Comparison of ENCODE assay signal across 24 mouse cellular contexts in the genomic region with DNA sequence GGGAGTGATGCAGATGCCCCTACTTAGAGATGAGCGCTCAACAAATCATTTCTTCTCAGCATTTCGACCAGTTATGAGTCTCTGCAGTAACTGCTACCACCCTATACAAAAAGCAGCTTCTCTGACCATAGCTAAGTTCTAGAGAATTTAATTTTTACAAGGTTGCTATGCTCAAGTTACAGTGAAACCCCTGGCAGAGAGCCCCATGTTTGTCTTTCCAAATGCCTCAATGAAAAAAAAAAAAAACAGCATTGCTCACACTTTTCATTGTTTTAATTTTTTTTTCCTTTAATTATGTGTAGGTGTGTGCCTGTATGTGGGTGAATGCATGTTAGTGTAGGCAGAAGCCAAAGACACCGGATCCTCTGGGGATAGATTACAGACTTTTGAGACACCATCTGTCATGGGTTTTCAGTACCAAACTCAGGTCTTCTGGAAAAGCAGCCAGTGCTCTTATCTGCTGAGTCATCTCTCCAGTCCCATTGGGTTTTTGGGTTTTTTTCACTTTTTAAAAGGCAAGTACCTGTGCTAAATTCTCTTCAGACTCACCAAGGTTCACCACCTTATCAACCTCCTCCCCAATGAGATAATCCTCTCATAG. TPM values are rescaled to one million over a fixed set of nuclear protein-coding genes. Genes with fewer than 3 reads are reported as not detected.
A peak's percentile ranks its signal among the peaks of the same experiment; 100 is the strongest.
DNase-seq lines count a peak whose midpoint lies in the region; ATAC-seq lines count a peak whose summit lies in the region.
"Had no signal": no experiment of that assay in that cellular context is flagged by ENCODE, and none has a peak within 500 bp of the region (broad histone marks: within the 10 kb centered on the region; RNA-seq: fewer than 3 reads in every experiment).

No protein-coding gene starts in this region.

- no peak overlapping the region for H3K27ac ChIP-seq in forebrain, embryonic 12.5 days
- H3K27ac ChIP-seq in liver, embryonic 11.5 days (ENCODE audit: low read depth, low read length), result no peak overlapping the region
- H3K27ac ChIP-seq: embryonic facial prominence, embryonic 15.5 days; heart, adult 2 months; hindbrain, embryonic 12.5 days; kidney, embryonic 15.5 days; limb, embryonic 15.5 days; liver, embryonic 15.5 days; macrophage; midbrain, embryonic 15.5 days; neural tube, embryonic 13.5 days had no signal

- peak; percentile 24 for DNase-seq in layer of hippocampus, adult 9-11 months
- DNase-seq in layer of hippocampus, postnatal 14 days (ENCODE audit: low spot score in 2 of 2), result no peak
- peak; percentile 72 for DNase-seq in NIH3T3 (ENCODE audit: low read depth)
- peak; percentile 56 for DNase-seq in cerebellum, adult 9-11 months
- peak; percentile 61 for DNase-seq in telencephalon, adult 2 months (ENCODE audit: low read depth, low spot score)
- DNase-seq in left cerebral cortex, adult 9 months (ENCODE audit: low spot score in 2 of 2), result no peak
- DNase-seq in liver, embryonic 11.5 days (ENCODE audit: low spot score), result no peak
- DNase-seq: adrenal gland, postnatal 36 days; gastrocnemius, postnatal 36 days; heart, adult 2 months; kidney, postnatal 36 days; left cerebral cortex, postnatal 4 days had no signal

- 93% methylated on average over 3 of the region's 3 CpGs for WGBS in forebrain, embryonic 12.5 days
- 89% methylated on average over 3 of the region's 3 CpGs for WGBS in liver, embryonic 11.5 days

- no peak overlapping the region for H3K4me3 ChIP-seq in forebrain, embryonic 12.5 days (replicated peaks)
- no peak overlapping the region for H3K4me3 ChIP-seq in liver, embryonic 11.5 days (ENCODE audit: low read depth, low read length)
- H3K4me3 ChIP-seq: embryonic facial prominence, embryonic 15.5 days; heart, adult 2 months; hindbrain, embryonic 12.5 days; kidney, embryonic 15.5 days; limb, embryonic 15.5 days; liver, embryonic 15.5 days; midbrain, embryonic 15.5 days; myocyte; neural tube, embryonic 13.5 days had no signal

- H3K9me3 ChIP-seq in forebrain, embryonic 12.5 days, result no peaks in the 10 kb centered on the region
- H3K9me3 ChIP-seq in liver, embryonic 11.5 days (ENCODE audit: control insufficient read depth, low read length), result no peaks in the 10 kb centered on the region
- H3K9me3 ChIP-seq: embryonic facial prominence, embryonic 15.5 days; hindbrain, embryonic 12.5 days; kidney, embryonic 15.5 days; limb, embryonic 15.5 days; liver, embryonic 15.5 days; midbrain, embryonic 15.5 days; neural tube, embryonic 13.5 days had no signal

- no peak overlapping the region for H3K4me2 ChIP-seq in forebrain, embryonic 12.5 days
- no peak overlapping the region for H3K4me2 ChIP-seq in liver, embryonic 11.5 days
- H3K4me2 ChIP-seq: embryonic facial prominence, embryonic 15.5 days; hindbrain, embryonic 12.5 days; kidney, embryonic 15.5 days; limb, embryonic 15.5 days; liver, embryonic 15.5 days; midbrain, embryonic 15.5 days; neural tube, embryonic 13.5 days had no signal

- no peak for ATAC-seq in forebrain, embryonic 12.5 days (ENCODE audit: low FRiP score)
- ATAC-seq in liver, embryonic 11.5 days (replicated peaks; ENCODE audit: low FRiP score), result no peak
- ATAC-seq: forebrain, embryonic 16.5 days; intestine, postnatal 0 days; midbrain, embryonic 15.5 days had no signal

- no peaks in the 10 kb centered on the region for H3K4me1 ChIP-seq in forebrain, embryonic 12.5 days
- peaks cover 2% of the 10 kb centered on the region; the same call in 1 of the 2 replicates for H3K4me1 ChIP-seq in liver, embryonic 11.5 days (replicated peaks; ENCODE audit: control insufficient read depth, insufficient read depth, low read length)
- H3K4me1 ChIP-seq: embryonic facial prominence, embryonic 15.5 days; hindbrain, embryonic 12.5 days; kidney, embryonic 15.5 days; limb, embryonic 15.5 days; midbrain, embryonic 15.5 days; neural tube, embryonic 13.5 days had no signal

- H3K27me3 ChIP-seq in forebrain, embryonic 12.5 days, result no peaks in the 10 kb centered on the region
- H3K27me3 ChIP-seq in liver, embryonic 11.5 days (replicated peaks; ENCODE audit: control insufficient read depth, insufficient read depth, low read length), result no peaks in the 10 kb centered on the region
- H3K27me3 ChIP-seq: embryonic facial prominence, embryonic 15.5 days; hindbrain, embryonic 12.5 days; kidney, embryonic 15.5 days; limb, embryonic 15.5 days; liver, embryonic 15.5 days; midbrain, embryonic 15.5 days; neural tube, embryonic 13.5 days had no signal

- no peak overlapping the region for H3K9ac ChIP-seq in forebrain, embryonic 12.5 days
- no peak overlapping the region for H3K9ac ChIP-seq in liver, embryonic 11.5 days (ENCODE audit: low read depth, low read length)
- H3K9ac ChIP-seq: embryonic facial prominence, embryonic 15.5 days; hindbrain, embryonic 12.5 days; kidney, embryonic 15.5 days; limb, embryonic 15.5 days; liver, embryonic 15.5 days; midbrain, embryonic 15.5 days; neural tube, embryonic 13.5 days had no signal

- H3K36me3 ChIP-seq in forebrain, embryonic 12.5 days (replicated peaks), result peaks cover 47% of the 10 kb centered on the region
- H3K36me3 ChIP-seq in liver, embryonic 11.5 days (ENCODE audit: control insufficient read depth, insufficient read depth, low read length), result peaks cover 9% of the 10 kb centered on the region
- H3K36me3 ChIP-seq: liver, embryonic 15.5 days had no signal

RNA-seq across cellular contexts. Expression of a gene that starts 23.3 kb away (rescaled TPM):
- 10 to 100 TPM; 31.4 to 35.3 TPM for total RNA-seq in layer of hippocampus, postnatal 14 days (2021)
- polyA plus RNA-seq in forebrain, embryonic 12.5 days (2016; fragmentation: Nextera tagmentation; extraction: Ambion mirVana), result 58.9 and 61.2 TPM in 2 replicates
- 31.1 and 32.2 TPM in 2 replicates for polyA plus RNA-seq in liver, embryonic 11.5 days (2014; fragmentation: Nextera tagmentation; extraction: Ambion mirVana)

RNA-seq across cellular contexts. Expression of a gene that starts 40.7 kb away (rescaled TPM):
- 10 to 100 TPM; 85.4 to 88.7 TPM for total RNA-seq in layer of hippocampus, postnatal 14 days (2021)
- 129 and 141 TPM in 2 replicates for polyA plus RNA-seq in forebrain, embryonic 12.5 days (2016; fragmentation: Nextera tagmentation; extraction: Ambion mirVana)
- polyA plus RNA-seq in liver, embryonic 11.5 days (2014; fragmentation: Nextera tagmentation; extraction: Ambion mirVana), result 262 and 264 TPM in 2 replicates

RNA-seq across cellular contexts. Expression of a gene that starts 40.8 kb away (rescaled TPM):
- total RNA-seq in layer of hippocampus, postnatal 14 days (2021), result 1 to 10 TPM; 1.6 to 1.7 TPM
- polyA plus RNA-seq in forebrain, embryonic 12.5 days (2016; fragmentation: Nextera tagmentation; extraction: Ambion mirVana), result 50.2 and 52.4 TPM in 2 replicates
- polyA plus RNA-seq in liver, embryonic 11.5 days (2014; fragmentation: Nextera tagmentation; extraction: Ambion mirVana), result 42.7 and 43.7 TPM in 2 replicates

Comparison
In these comparisons a context has a peak if more than half of its experiments do, and no peak if none do; other contexts are left out.
1. DNase-seq: peak in layer of hippocampus, adult 9-11 months (single experiment), NIH3T3 (single experiment), cerebellum, adult 9-11 months (single experiment) and telencephalon, adult 2 months (single experiment); none in layer of hippocampus, postnatal 14 days (0 of 2), left cerebral cortex, adult 9 months (0 of 2) and liver, embryonic 11.5 days (single experiment).